Mouse (Mus musculus) intestine, embryonic 16.5 days (tissue): ENCODE data around the gene Prkg2. TPM values are rescaled to one million over a fixed set of nuclear protein-coding genes. Genes with fewer than 3 reads are reported as not detected.

ENCODE experiments used
- ATAC-seq: fragments of 200-750 bp; cut with Nextera tagmentation; 2 replicates; pipeline ENCODE4 v1.8.0; 2017; ENCODE audit warnings: moderate TSS enrichment, moderate library complexity
- H3K27ac ChIP-seq: fragments of 300-500 bp; sonication (generic); 2 replicates; pipeline ENCODE4 v1.5.1; 2014; ENCODE audit warnings: mild to moderate bottlenecking, low read length
- H3K27me3 ChIP-seq: fragments of 300-500 bp; sonication (generic); replicated peaks from 2 replicates; pipeline ENCODE4 v1.6.1; 2014; ENCODE audit warnings: low read length, control low read depth, mixed read lengths; ENCODE audit not compliant: control insufficient read depth, insufficient read depth
- H3K36me3 ChIP-seq: fragments of 300-500 bp; sonication (generic); 2 replicates; pipeline ENCODE4 v1.6.1; 2014; ENCODE audit warnings: low read length, control low read depth; ENCODE audit not compliant: control insufficient read depth, insufficient read depth
- H3K4me1 ChIP-seq: fragments of 300-500 bp; sonication (generic); 2 replicates; pipeline ENCODE4 v1.6.1; 2014; ENCODE audit warnings: low read length, control low read depth, mixed read lengths; ENCODE audit not compliant: control insufficient read depth, insufficient read depth
- H3K4me2 ChIP-seq: fragments of 300-500 bp; sonication (generic); 2 replicates; pipeline ENCODE4 v1.6.1; 2014; ENCODE audit warnings: low read depth, low read length, control low read depth
- H3K4me3 ChIP-seq: fragments of 300-500 bp; sonication (generic); 2 replicates; pipeline ENCODE4 v1.5.1; 2014; ENCODE audit warnings: mild to moderate bottlenecking, low read length
- H3K9ac ChIP-seq: fragments of 300-500 bp; sonication (generic); 2 replicates; pipeline ENCODE4 v1.6.1; 2014; ENCODE audit warnings: low read depth, low read length
- H3K9me3 ChIP-seq: fragments of 300-500 bp; sonication (generic); 2 replicates; pipeline ENCODE4 v1.6.1; 2016; ENCODE audit warnings: low read length, control low read depth; ENCODE audit not compliant: control insufficient read depth
- WGBS: fragments of 180-500 bp; shearing (Covaris S2); extraction: QIAGEN DNeasy Blood & Tissue Kit; methylation state at CpG from one replicate; pipeline ENCODE4 v1.1.7; 2014; 5-methylcytosine and 5-hydroxymethylcytosine counted together
- polyA plus RNA-seq: library from polyadenylated mRNA; unstranded; fragments of >200 nt; fragmentation: Nextera tagmentation; extraction: Ambion mirVana; gene quantifications from 2 replicates; pipeline ENCODE4 v1.2.1, GENCODE M21; 2015

The Prkg2 gene
- polyA plus RNA-seq, 1 experiment from 2014 or later = 24.1 TPM

GRCm38 (mm10) chr5:99026343-99026742 lies 10.8 kb downstream of the Prkg2 start:
- WGBS = 66% methylated on average over 3 of the region's 3 CpGs
- no peak overlapping the region for H3K9ac ChIP-seq
- H3K9me3 ChIP-seq = no peaks in the 10 kb centered on the region
- no peak for ATAC-seq
- H3K27ac ChIP-seq = no peak overlapping the region
- H3K4me3 ChIP-seq = no peak overlapping the region
- peaks cover 2% of the 10 kb centered on the region; the same call in 1 of the 2 replicates for H3K36me3 ChIP-seq
- no peaks in the 10 kb centered on the region for H3K27me3 ChIP-seq
- H3K4me2 ChIP-seq = no peak overlapping the region
- no peaks in the 10 kb centered on the region for H3K4me1 ChIP-seq

- Histone ChIP-seq H3K9me3 (no peaks in the 10 kb centered on the region), H3K27me3 (no peaks in the 10 kb centered on the region), H3K27ac (no peak overlapping the region), H3K9ac (no peak overlapping the region), H3K36me3 (no peaks in the 10 kb centered on the region), H3K4me1 (peaks cover 24% of the 10 kb centered on the region), H3K4me3 (no peak overlapping the region), H3K4me2 (no peak overlapping the region)
- ATAC-seq = no peak
- WGBS = 75% methylated on average over 6 of the region's 6 CpGs
These were observed 17.4 kb downstream of the Prkg2 start for GRCm38 (mm10) chr5:99019709-99020108.

- ATAC-seq = no peak
- Histone ChIP-seq H3K9me3 (no peaks in the 10 kb centered on the region), H3K27ac (no peak overlapping the region), H3K4me3 (no peak overlapping the region), H3K36me3 (no peaks in the 10 kb centered on the region), H3K27me3 (no peaks in the 10 kb centered on the region), H3K4me2 (no peak overlapping the region), H3K4me1 (peaks cover 24% of the 10 kb centered on the region), H3K9ac (no peak overlapping the region)
- 55% methylated on average over 3 of the region's 3 CpGs for WGBS
These were observed 22.0 kb downstream of the Prkg2 start for GRCm38 (mm10) chr5:99015140-99015539.

- no peak overlapping the region for H3K4me2 ChIP-seq
- ATAC-seq = peak; percentile 93
- H3K4me3 ChIP-seq = no peak overlapping the region
- H3K9me3 ChIP-seq = no peaks in the 10 kb centered on the region
- no peaks in the 10 kb centered on the region for H3K36me3 ChIP-seq
- WGBS = 56% methylated on average over 14 of the region's 14 CpGs
- no peaks in the 10 kb centered on the region for H3K27me3 ChIP-seq
- peak overlapping the region; percentile 85 for H3K27ac ChIP-seq
- H3K9ac ChIP-seq = no peak overlapping the region
- H3K4me1 ChIP-seq = peaks cover 5% of the 10 kb centered on the region; the same call in 1 of the 2 replicates
These were observed 26.6 kb downstream of the Prkg2 start for GRCm38 (mm10) chr5:99010448-99011151.

- WGBS = 77% methylated on average over 4 of the region's 4 CpGs
- H3K4me2 ChIP-seq = no peak overlapping the region
- no peak overlapping the region for H3K27ac ChIP-seq
- H3K4me1 ChIP-seq = no peaks in the 10 kb centered on the region
- no peaks in the 10 kb centered on the region for H3K36me3 ChIP-seq
- ATAC-seq = no peak
- H3K27me3 ChIP-seq = no peaks in the 10 kb centered on the region
- no peak overlapping the region for H3K4me3 ChIP-seq
- no peak overlapping the region for H3K9ac ChIP-seq
- no peaks in the 10 kb centered on the region for H3K9me3 ChIP-seq
These were observed 39.0 kb downstream of the Prkg2 start for GRCm38 (mm10) chr5:98998104-98998503.

GRCm38 (mm10) chr5:98995767-98996166 lies 41.4 kb downstream of the Prkg2 start:
- no peaks in the 10 kb centered on the region for H3K27me3 ChIP-seq
- H3K4me1 ChIP-seq = no peaks in the 10 kb centered on the region
- H3K36me3 ChIP-seq = no peaks in the 10 kb centered on the region
- no peak overlapping the region for H3K9ac ChIP-seq
- no peak overlapping the region for H3K4me3 ChIP-seq
- no peak overlapping the region for H3K27ac ChIP-seq
- ATAC-seq = no peak
- H3K9me3 ChIP-seq = no peaks in the 10 kb centered on the region
- WGBS = 57% methylated on average over 4 of the region's 4 CpGs
- no peak overlapping the region for H3K4me2 ChIP-seq

GRCm38 (mm10) chr5:98991600-98991999 lies 45.6 kb downstream of the Prkg2 start:
- WGBS = 79% methylated on average over 4 of the region's 4 CpGs
- Histone ChIP-seq H3K27ac (no peak overlapping the region), H3K9me3 (no peaks in the 10 kb centered on the region), H3K4me1 (no peaks in the 10 kb centered on the region; the same call in 1 of the 2 replicates), H3K36me3 (no peaks in the 10 kb centered on the region), H3K4me3 (no peak overlapping the region), H3K27me3 (no peaks in the 10 kb centered on the region), H3K9ac (no peak overlapping the region), H3K4me2 (no peak overlapping the region)
- peak; percentile 82 for ATAC-seq

GRCm38 (mm10) chr5:98987634-98988033 lies 49.5 kb downstream of the Prkg2 start:
- Histone ChIP-seq H3K27ac (no peak overlapping the region), H3K36me3 (no peaks in the 10 kb centered on the region), H3K9ac (no peak overlapping the region), H3K4me2 (no peak overlapping the region), H3K9me3 (no peaks in the 10 kb centered on the region), H3K4me3 (no peak overlapping the region), H3K4me1 (no peaks in the 10 kb centered on the region; the same call in 1 of the 2 replicates), H3K27me3 (no peaks in the 10 kb centered on the region)
- WGBS = 48% methylated on average over 1 of the region's 1 CpGs
- no peak for ATAC-seq

GRCm38 (mm10) chr5:98987116-98987515 lies 50.0 kb downstream of the Prkg2 start:
- Histone ChIP-seq H3K4me3 (no peak overlapping the region), H3K4me2 (no peak overlapping the region), H3K9ac (no peak overlapping the region), H3K36me3 (no peaks in the 10 kb centered on the region), H3K9me3 (no peaks in the 10 kb centered on the region), H3K4me1 (no peaks in the 10 kb centered on the region; the same call in 1 of the 2 replicates), H3K27me3 (no peaks in the 10 kb centered on the region), H3K27ac (no peak overlapping the region)
- 72% methylated on average over 3 of the region's 3 CpGs for WGBS
- ATAC-seq = no peak

GRCm38 (mm10) chr5:98986459-98986858 lies 50.7 kb downstream of the Prkg2 start:
- Histone ChIP-seq H3K9ac (no peak overlapping the region), H3K4me1 (no peaks in the 10 kb centered on the region; the same call in 1 of the 2 replicates), H3K4me3 (no peak overlapping the region), H3K9me3 (no peaks in the 10 kb centered on the region), H3K27me3 (no peaks in the 10 kb centered on the region), H3K27ac (peak overlapping the region; percentile 31; the same call in 1 of the 2 replicates), H3K36me3 (no peaks in the 10 kb centered on the region), H3K4me2 (no peak overlapping the region)
- WGBS = 42% methylated on average over 4 of the region's 4 CpGs
- ATAC-seq = no peak
